8 mouse cellular contexts compared by ENCODE assay signal in genomic region chr7:138907043-138907442, GRCm38 (mm10). TPM values are rescaled to one million over a fixed set of nuclear protein-coding genes. Genes with fewer than 3 reads are reported as not detected.
DNase-seq lines count a peak whose midpoint lies in the region; ATAC-seq and TF ChIP-seq lines count a peak whose summit lies in the region.

No protein-coding gene starts in this region.

- H3K4me2 ChIP-seq in CH12.LX (ENCODE audit: insufficient read depth, low read depth, poor library complexity, severe bottlenecking) = peak overlapping the region; percentile 19
- peak overlapping the region; percentile 74 for H3K4me2 ChIP-seq in heart, embryonic 11.5 days
- peak overlapping the region; percentile 80 for H3K4me2 ChIP-seq in kidney, embryonic 15.5 days
- peak overlapping the region; percentile 49 for H3K4me2 ChIP-seq in lung, embryonic 16.5 days (ENCODE audit: low read depth, low read length)

- H3K79me2 ChIP-seq in CH12.LX (replicated peaks; ENCODE audit: control insufficient read depth, extremely low read depth, insufficient read depth, poor library complexity, severe bottlenecking) = no peaks in the 10 kb centered on the region

- no peak for TF ChIP-seq EP300 in CH12.LX (IDR thresholded peaks at IDR 0.05; ENCODE audit: low read length)

- in situ Hi-C loops in CH12.LX (cut with MboI; ENCODE audit: low pct_ligation_motif_present, low pct_unique_long_range_greater_than_20kb, low sequenced_read_pairs) = no loop called here

- H3K4me3 ChIP-seq in CH12.LX (replicated peaks in 1 of 3; ENCODE audit: low read depth in 2 of 3, low read length in 2 of 3, poor library complexity in 1 of 3) = peak overlapping the region in 2 of 3 experiments; percentile 0 to 95
- H3K4me3 ChIP-seq in embryonic facial prominence, embryonic 10.5 days = peak overlapping the region; percentile 92
- peak overlapping the region; percentile 70 for H3K4me3 ChIP-seq in heart, embryonic 11.5 days (ENCODE audit: low read depth, low read length)
- H3K4me3 ChIP-seq in kidney, embryonic 15.5 days (replicated peaks) = peak overlapping the region; percentile 26
- peak overlapping the region; percentile 31 for H3K4me3 ChIP-seq in lung, embryonic 16.5 days (ENCODE audit: low read length)

- no peak for TF ChIP-seq RAD21 in CH12.LX (IDR thresholded peaks at IDR 0.05; ENCODE audit: low read depth, low read length)

- no peaks in the 10 kb centered on the region for H3K36me3 ChIP-seq in CH12.LX (replicated peaks in 1 of 2; ENCODE audit: control insufficient read depth in 1 of 2, insufficient read depth in 1 of 2, low read length in 1 of 2)
- H3K36me3 ChIP-seq in embryonic facial prominence, embryonic 10.5 days (replicated peaks) = peaks cover 7% of the 10 kb centered on the region
- H3K36me3 ChIP-seq in heart, embryonic 11.5 days (ENCODE audit: control insufficient read depth, insufficient read depth, low read length) = no peaks in the 10 kb centered on the region
- H3K36me3 ChIP-seq in kidney, embryonic 15.5 days = no peaks in the 10 kb centered on the region
- no peaks in the 10 kb centered on the region for H3K36me3 ChIP-seq in lung, embryonic 16.5 days (ENCODE audit: control insufficient read depth, insufficient read depth, low read length)

- DNase-seq in CH12.LX (ENCODE audit: extremely low read depth) (peak; percentile 21), R1 (ENCODE audit: low read depth, low spot score) (peak; percentile 79)
- peak; percentile 54 for DNase-seq in embryonic facial prominence, embryonic 10.5 days (ENCODE audit: low spot score)
- DNase-seq in skeletal muscle tissue, adult 2 months (ENCODE audit: low read depth, low spot score) = peak; percentile 88
- no peak for DNase-seq in ovary, postnatal 10 days (ENCODE audit: low spot score)

- TF ChIP-seq POLR2A in CH12.LX (IDR thresholded peaks at IDR 0.05; ENCODE audit: low read depth, low read length) = no peak

- H3K27ac ChIP-seq in CH12.LX (ENCODE audit: insufficient read depth, low read depth) = no peak overlapping the region
- H3K27ac ChIP-seq in embryonic facial prominence, embryonic 10.5 days (replicated peaks) = peak overlapping the region; percentile 55
- peak overlapping the region; percentile 51 for H3K27ac ChIP-seq in heart, embryonic 11.5 days (ENCODE audit: low read depth, low read length)
- H3K27ac ChIP-seq in kidney, embryonic 15.5 days = peak overlapping the region; percentile 45; the same call in 1 of the 2 replicates
- H3K27ac ChIP-seq in lung, embryonic 16.5 days (ENCODE audit: low read length) = peak overlapping the region; percentile 60

- 12% methylated on average over 7 of the region's 7 CpGs for WGBS in embryonic facial prominence, embryonic 10.5 days
- 3% methylated on average over 7 of the region's 7 CpGs for WGBS in heart, embryonic 11.5 days (ENCODE audit: insufficient replicate concordance)
- WGBS in kidney, embryonic 15.5 days = 9% methylated on average over 7 of the region's 7 CpGs
- WGBS in lung, embryonic 16.5 days = 8% methylated on average over 7 of the region's 7 CpGs

- H3K4me1 ChIP-seq in CH12.LX (ENCODE audit: control insufficient read depth in 1 of 2, insufficient read depth in 2 of 2) = peaks cover 12 to 39% of the 10 kb centered on the region in 2 experiments
- H3K4me1 ChIP-seq in embryonic facial prominence, embryonic 10.5 days = peaks cover 49% of the 10 kb centered on the region
- H3K4me1 ChIP-seq in heart, embryonic 11.5 days (ENCODE audit: control insufficient read depth, insufficient read depth, low read length) = peaks cover 23% of the 10 kb centered on the region
- peaks cover 46% of the 10 kb centered on the region for H3K4me1 ChIP-seq in kidney, embryonic 15.5 days
- peaks cover 21% of the 10 kb centered on the region for H3K4me1 ChIP-seq in lung, embryonic 16.5 days (replicated peaks; ENCODE audit: control insufficient read depth, insufficient read depth, low read length)

- peaks cover 10% of the 10 kb centered on the region for H3K27me3 ChIP-seq in CH12.LX (replicated peaks)
- no peaks in the 10 kb centered on the region for H3K27me3 ChIP-seq in embryonic facial prominence, embryonic 10.5 days (replicated peaks; ENCODE audit: low read depth, poor library complexity, severe bottlenecking)
- no peaks in the 10 kb centered on the region for H3K27me3 ChIP-seq in heart, embryonic 11.5 days (ENCODE audit: control insufficient read depth, insufficient read depth, low read length)
- H3K27me3 ChIP-seq in kidney, embryonic 15.5 days = no peaks in the 10 kb centered on the region; the same call in 1 of the 2 replicates
- no peaks in the 10 kb centered on the region for H3K27me3 ChIP-seq in lung, embryonic 16.5 days (ENCODE audit: control insufficient read depth, insufficient read depth, low read depth, low read length)

- H3K9ac ChIP-seq in CH12.LX (ENCODE audit: insufficient read depth, low read depth) = no peak overlapping the region; the same call in 1 of the 2 replicates
- H3K9ac ChIP-seq in heart, embryonic 11.5 days (ENCODE audit: low read depth, low read length) = peak overlapping the region; percentile 50
- H3K9ac ChIP-seq in kidney, embryonic 15.5 days = 0 out of 2 replicates have a peak overlapping the region, but pooled peaks have one; percentile 2
- H3K9ac ChIP-seq in lung, embryonic 16.5 days (ENCODE audit: low read length) = peak overlapping the region; percentile 11; the same call in 1 of the 2 replicates

- dilution Hi-C loops in CH12.LX (cut with MboI; ENCODE audit: extremely low pct_ligation_motif_present, extremely low pct_unique_long_range_greater_than_20kb, low sequenced_read_pairs) = no loop called here

- TF ChIP-seq CTCF in CH12.LX (conservative IDR thresholded peaks at IDR 0.05 in 1 of 2, IDR thresholded peaks at IDR 0.05 in 1 of 2; ENCODE audit: low read depth in 2 of 2, low read length in 2 of 2) = no peak

- ATAC-seq in heart, embryonic 11.5 days (replicated peaks; ENCODE audit: insufficient number of reproducible peaks, low FRiP score, low TSS enrichment) = 0 out of 2 replicates have a peak, but pooled peaks have one; percentile 43
- ATAC-seq in kidney, embryonic 15.5 days (replicated peaks; ENCODE audit: low FRiP score) = no peak; the same call in 1 of the 2 replicates
- ATAC-seq in lung, embryonic 16.5 days (ENCODE audit: low read depth) = peak; percentile 26; the same call in 1 of the 2 replicates

- no peaks in the 10 kb centered on the region for H3K9me3 ChIP-seq in CH12.LX (replicated peaks; ENCODE audit: low read length)
- no peaks in the 10 kb centered on the region for H3K9me3 ChIP-seq in embryonic facial prominence, embryonic 10.5 days
- H3K9me3 ChIP-seq in heart, embryonic 11.5 days (replicated peaks; ENCODE audit: control insufficient read depth, low read length) = no peaks in the 10 kb centered on the region
- no peaks in the 10 kb centered on the region for H3K9me3 ChIP-seq in kidney, embryonic 15.5 days (replicated peaks)
- no peaks in the 10 kb centered on the region for H3K9me3 ChIP-seq in lung, embryonic 16.5 days (ENCODE audit: control insufficient read depth, low read length)

TF ChIP-seq in CH12.LX, 34 proteins besides CTCF, POLR2A, EP300 and RAD21 (continues in another document):
- TF ChIP-seq IRF4 (IDR thresholded peaks at IDR 0.05; ENCODE audit: low read depth, low read length) (no peak), ZMIZ1 (IDR thresholded peaks at IDR 0.05; ENCODE audit: low read depth, low read length) (no peak), CHD2 (IDR thresholded peaks at IDR 0.05; ENCODE audit: low read length) (no peak), NRF1 (IDR thresholded peaks at IDR 0.05; ENCODE audit: low read depth, low read length) (no peak), BHLHE40 (IDR thresholded peaks at IDR 0.05; ENCODE audit: low read depth, low read length) (peak; percentile 89), USF2 (conservative IDR thresholded peaks at IDR 0.05; ENCODE audit: low read depth, low read length) (0 out of 2 replicates have a peak, but pooled peaks have one; percentile 11), PAX5 (IDR thresholded peaks at IDR 0.05; ENCODE audit: low read length) (no peak), TCF12 (IDR thresholded peaks at IDR 0.05; ENCODE audit: low read depth, low read length) (peak; percentile 25; the same call in 1 of the 2 replicates), ZC3H11A (IDR thresholded peaks at IDR 0.05; ENCODE audit: low read depth, low read length) (no peak), CHD1 (IDR thresholded peaks at IDR 0.05; ENCODE audit: low read depth, low read length) (0 out of 2 replicates have a peak, but pooled peaks have one; percentile 44), GABPA (IDR thresholded peaks at IDR 0.05; ENCODE audit: insufficient replicate concordance, low read depth, low read length) (no peak), JUND (conservative IDR thresholded peaks at IDR 0.05; ENCODE audit: low read depth, low read length) (no peak), ZKSCAN1 (IDR thresholded peaks at IDR 0.05; ENCODE audit: borderline replicate concordance, low read depth, low read length) (no peak), MAFK (IDR thresholded peaks at IDR 0.05; ENCODE audit: insufficient replicate concordance, low read length) (peak; percentile 64; the same call in 1 of the 2 replicates), SIN3A (IDR thresholded peaks at IDR 0.05; ENCODE audit: low read length) (peak; percentile 65; the same call in 1 of the 2 replicates), MAZ (IDR thresholded peaks at IDR 0.05; ENCODE audit: low read depth, low read length) (no peak; the same call in 1 of the 2 replicates), TBP (conservative IDR thresholded peaks at IDR 0.05; ENCODE audit: low read depth, low read length) (0 out of 2 replicates have a peak, but pooled peaks have one; percentile 20)

RNA-seq across cellular contexts. Expression of gene Bnip3, which starts 2.3 kb away (rescaled TPM):
- total RNA-seq in CH12.LX (2012; rRNA removed) = 27.0 and 102 TPM in 2 replicates
- total RNA-seq in CH12.LX (2014; rRNA removed) = 176 and 294 TPM in 2 replicates
- 15.7 and 20.8 TPM in 2 replicates for polyA plus RNA-seq in CH12.LX (2012; ENCODE audit: insufficient read length, low read depth)
- 121 and 133 TPM in 2 replicates for polyA plus RNA-seq in embryonic facial prominence, embryonic 10.5 days (2016; fragmentation: Nextera tagmentation; extraction: Ambion mirVana)
- 306 and 317 TPM in 2 replicates for polyA plus RNA-seq in heart, embryonic 11.5 days (2014; fragmentation: Nextera tagmentation; extraction: Ambion mirVana)
- 105 and 106 TPM in 2 replicates for polyA plus RNA-seq in kidney, embryonic 15.5 days (2015; fragmentation: Nextera tagmentation; extraction: Ambion mirVana)
- polyA plus RNA-seq in lung, embryonic 16.5 days (2015; fragmentation: Nextera tagmentation; extraction: Ambion mirVana) = 131 and 135 TPM in 2 replicates

RNA-seq across cellular contexts. Expression of gene Jakmip3, which starts 33.5 kb away (rescaled TPM):
- total RNA-seq in CH12.LX (2012; rRNA removed) (not detected in 2 replicates), CH12.LX (2014; rRNA removed) (not detected in 2 replicates)
- polyA plus RNA-seq in CH12.LX (2012; ENCODE audit: insufficient read length, low read depth) = not detected in 2 replicates
- polyA plus RNA-seq in embryonic facial prominence, embryonic 10.5 days (2016; fragmentation: Nextera tagmentation; extraction: Ambion mirVana) = 0.48 and 0.51 TPM in 2 replicates
- 0.13 and 0.59 TPM in 2 replicates for polyA plus RNA-seq in heart, embryonic 11.5 days (2014; fragmentation: Nextera tagmentation; extraction: Ambion mirVana)
- 0.19 and 0.22 TPM in 2 replicates for polyA plus RNA-seq in kidney, embryonic 15.5 days (2015; fragmentation: Nextera tagmentation; extraction: Ambion mirVana)
- 0.06 and 0.14 TPM in 2 replicates for polyA plus RNA-seq in lung, embryonic 16.5 days (2015; fragmentation: Nextera tagmentation; extraction: Ambion mirVana)

Comparison
In these comparisons a context has a peak if more than half of its experiments do, and no peak if none do; other contexts are left out.
1. H3K4me2 ChIP-seq: peak in every context shown above with its lines; median percentile 80 in kidney, embryonic 15.5 days; 74 in heart, embryonic 11.5 days; 49 in lung, embryonic 16.5 days; 19 in CH12.LX.
2. H3K4me3 ChIP-seq: peak in every context shown above with its lines; median percentile 92 in embryonic facial prominence, embryonic 10.5 days; 70 in heart, embryonic 11.5 days; 48 in CH12.LX; 31 in lung, embryonic 16.5 days; 26 in kidney, embryonic 15.5 days.